Mouse (Mus musculus): ENCODE data around the gene Arid5a. TPM values are rescaled to one million over a fixed set of nuclear protein-coding genes. Genes with fewer than 3 reads are reported as not detected.

Gene Arid5a
- polyA plus RNA-seq, 1 experiment from 2014 or later: 6.3 TPM

DNA sequence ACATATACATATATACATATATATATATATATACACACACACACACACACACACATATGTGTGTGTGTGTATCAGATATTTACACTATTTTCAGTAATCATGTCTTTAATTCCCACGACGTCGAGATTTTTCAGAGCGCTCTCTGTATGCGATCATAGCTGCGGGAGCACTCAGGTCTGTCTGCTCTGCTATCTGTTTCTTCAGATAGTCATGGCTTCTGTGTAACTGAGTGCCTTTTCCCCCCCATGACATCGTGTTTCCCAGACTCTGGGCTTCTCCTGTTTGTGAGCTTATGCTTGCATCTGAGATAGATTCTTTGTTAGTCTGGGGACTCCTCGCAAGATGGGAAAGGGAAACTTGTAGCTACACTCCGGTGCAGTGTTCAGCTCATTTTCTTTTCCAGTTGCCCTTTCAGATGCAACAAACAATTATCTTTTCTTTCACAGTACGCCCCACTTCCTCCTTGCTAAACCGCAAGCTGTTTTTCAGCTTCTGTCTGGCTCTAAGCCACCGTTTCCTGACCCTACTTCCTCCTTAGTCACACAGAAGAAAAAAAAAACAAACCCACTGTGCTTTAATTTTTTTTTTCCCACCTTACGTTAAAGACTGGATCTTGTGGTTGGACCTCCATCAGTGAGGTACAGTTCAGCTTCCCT lies 43.6 kb upstream of the Arid5a start:
- peak overlapping the region; percentile 29; the same call in 1 of the 2 replicates for H3K4me3 ChIP-seq (ENCODE audit: low read depth, low read length)
- DNase-seq: peak; percentile 56
- H3K27ac ChIP-seq (ENCODE audit: low read depth): peak overlapping the region; percentile 93
- H3K9ac ChIP-seq (replicated peaks): peak overlapping the region; percentile 53; the same call in 1 of the 2 replicates
- 16% methylated on average over 13 of the region's 13 CpGs for WGBS (ENCODE audit: insufficient replicate concordance)
- peaks cover 10% of the 10 kb centered on the region for H3K4me1 ChIP-seq (ENCODE audit: insufficient read depth)
- peak overlapping the region; percentile 65 for H3K4me2 ChIP-seq (ENCODE audit: low read depth, low read length)
- H3K27me3 ChIP-seq (ENCODE audit: insufficient read depth, low read length): no peaks in the 10 kb centered on the region
- H3K9me3 ChIP-seq (ENCODE audit: low read length): 0 out of 2 replicates have a peak, but pooled peaks cover 2% of the 10 kb centered on the region
- TF ChIP-seq EP300 (IDR thresholded peaks at IDR 0.05; ENCODE audit: low read depth) (peak; percentile 79), CTCF (IDR thresholded peaks at IDR 0.05; ENCODE audit: low read depth) (no peak)
- peak; percentile 55 for ATAC-seq
- H3K36me3 ChIP-seq (replicated peaks; ENCODE audit: insufficient read depth, low read length): no peaks in the 10 kb centered on the region

DNA sequence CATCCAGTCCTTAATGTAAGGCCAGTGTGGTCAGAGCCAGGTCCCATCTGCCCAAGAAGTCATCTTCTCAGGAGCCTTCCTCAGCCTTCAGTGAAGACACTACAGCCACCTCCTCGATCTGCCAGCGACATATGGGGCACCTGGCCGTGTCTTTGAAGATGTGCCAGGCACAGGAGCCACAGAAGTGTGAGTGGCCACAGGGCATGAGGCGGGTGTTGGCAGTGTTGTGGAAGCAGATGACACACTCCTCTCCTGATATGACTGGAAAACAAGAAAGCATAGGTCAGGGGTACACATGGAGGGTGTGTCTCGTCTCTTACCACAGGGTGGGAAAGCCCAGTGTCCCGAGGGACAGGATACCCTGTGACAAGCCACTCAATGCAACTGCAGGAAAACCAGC lies 41.2 kb upstream of the Arid5a start:
- no peak overlapping the region for H3K4me2 ChIP-seq (ENCODE audit: low read depth, low read length)
- H3K4me3 ChIP-seq (ENCODE audit: low read depth, low read length): no peak overlapping the region
- H3K27me3 ChIP-seq (ENCODE audit: insufficient read depth, low read length): no peaks in the 10 kb centered on the region
- H3K9ac ChIP-seq (replicated peaks): no peak overlapping the region
- H3K4me1 ChIP-seq (ENCODE audit: insufficient read depth): peaks cover 20% of the 10 kb centered on the region
- H3K9me3 ChIP-seq (ENCODE audit: low read length): no peaks in the 10 kb centered on the region
- TF ChIP-seq CTCF (IDR thresholded peaks at IDR 0.05; ENCODE audit: low read depth) (no peak), EP300 (IDR thresholded peaks at IDR 0.05; ENCODE audit: low read depth) (no peak)
- no peak overlapping the region for H3K27ac ChIP-seq (ENCODE audit: low read depth)
- ATAC-seq (no peak), DNase-seq (no peak)
- 63% methylated on average over 6 of the region's 6 CpGs for WGBS (ENCODE audit: insufficient replicate concordance)
- no peaks in the 10 kb centered on the region for H3K36me3 ChIP-seq (replicated peaks; ENCODE audit: insufficient read depth, low read length)

DNA sequence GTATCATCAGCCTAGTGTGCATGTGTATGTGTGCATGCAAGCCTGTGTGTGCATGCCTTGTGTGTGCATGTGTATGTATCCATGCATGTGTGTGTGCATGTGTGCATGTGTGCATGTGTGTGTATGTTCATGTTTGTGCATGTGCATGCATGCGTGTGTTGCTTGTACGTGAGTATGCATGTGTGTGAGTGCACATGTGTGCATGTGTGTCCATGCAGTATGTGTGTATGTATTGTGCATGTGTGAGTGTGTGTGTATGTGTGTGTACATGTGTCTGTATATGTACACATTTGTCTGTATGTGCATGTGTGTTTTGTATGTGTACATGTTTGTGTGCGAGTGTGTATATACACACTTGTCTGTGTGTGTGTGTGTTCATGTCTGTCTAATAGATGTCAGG lies 39.9 kb upstream of the Arid5a start:
- H3K4me1 ChIP-seq (ENCODE audit: insufficient read depth): peaks cover 26% of the 10 kb centered on the region
- TF ChIP-seq EP300 (IDR thresholded peaks at IDR 0.05; ENCODE audit: low read depth) (no peak), CTCF (IDR thresholded peaks at IDR 0.05; ENCODE audit: low read depth) (no peak)
- no peaks in the 10 kb centered on the region for H3K27me3 ChIP-seq (ENCODE audit: insufficient read depth, low read length)
- no peaks in the 10 kb centered on the region for H3K36me3 ChIP-seq (replicated peaks; ENCODE audit: insufficient read depth, low read length)
- H3K27ac ChIP-seq (ENCODE audit: low read depth): no peak overlapping the region
- no peaks in the 10 kb centered on the region for H3K9me3 ChIP-seq (ENCODE audit: low read length)
- no peak overlapping the region for H3K4me3 ChIP-seq (ENCODE audit: low read depth, low read length)
- H3K4me2 ChIP-seq (ENCODE audit: low read depth, low read length): no peak overlapping the region
- no peak for DNase-seq
- 93% methylated on average over 3 of the region's 3 CpGs for WGBS (ENCODE audit: insufficient replicate concordance)
- no peak overlapping the region for H3K9ac ChIP-seq (replicated peaks)
- no peak for ATAC-seq

DNA sequence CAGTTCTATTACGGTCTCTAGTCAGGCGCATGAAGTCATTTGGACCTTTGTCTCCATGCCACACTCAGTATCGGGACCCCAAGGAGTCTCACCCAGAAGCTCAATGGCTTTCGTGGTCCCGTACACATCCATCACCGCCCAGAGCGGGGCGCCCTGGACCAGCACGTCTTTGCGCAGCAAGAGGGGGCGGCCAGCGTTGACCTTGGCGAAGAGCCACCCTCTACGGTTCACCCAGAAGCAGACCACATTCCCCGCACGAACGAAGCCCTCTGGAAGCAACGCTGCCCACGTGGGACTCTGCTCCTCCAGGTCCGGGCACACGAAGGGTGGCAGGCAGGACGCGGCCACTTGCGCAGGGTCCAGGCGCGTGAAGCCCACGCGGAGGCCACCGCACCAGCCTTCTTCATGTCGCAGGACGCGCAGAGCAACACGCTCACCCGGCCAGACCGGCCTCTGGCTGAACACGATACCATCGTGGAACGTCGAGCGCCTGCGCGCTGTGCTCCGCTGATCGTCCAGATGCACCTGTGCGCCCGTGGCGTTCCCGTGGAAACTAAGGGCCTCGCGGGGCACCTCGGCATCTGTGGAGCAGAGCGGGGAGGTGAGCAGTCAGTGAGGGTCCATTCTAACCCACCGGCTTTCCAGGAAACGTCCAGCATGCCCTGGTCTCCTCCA lies 38.3 kb upstream of the Arid5a start:
- ATAC-seq: no peak
- no peak overlapping the region for H3K27ac ChIP-seq (ENCODE audit: low read depth)
- no peak overlapping the region for H3K4me3 ChIP-seq (ENCODE audit: low read depth, low read length)
- no peak overlapping the region for H3K9ac ChIP-seq (replicated peaks)
- TF ChIP-seq CTCF (IDR thresholded peaks at IDR 0.05; ENCODE audit: low read depth) (no peak), EP300 (IDR thresholded peaks at IDR 0.05; ENCODE audit: low read depth) (no peak)
- 71% methylated on average over 54 of the region's 54 CpGs for WGBS (ENCODE audit: insufficient replicate concordance)
- no peak for DNase-seq
- H3K36me3 ChIP-seq (replicated peaks; ENCODE audit: insufficient read depth, low read length): no peaks in the 10 kb centered on the region
- H3K4me1 ChIP-seq (ENCODE audit: insufficient read depth): peaks cover 34% of the 10 kb centered on the region
- no peaks in the 10 kb centered on the region for H3K27me3 ChIP-seq (ENCODE audit: insufficient read depth, low read length)
- H3K4me2 ChIP-seq (ENCODE audit: low read depth, low read length): no peak overlapping the region
- H3K9me3 ChIP-seq (ENCODE audit: low read length): no peaks in the 10 kb centered on the region

DNA sequence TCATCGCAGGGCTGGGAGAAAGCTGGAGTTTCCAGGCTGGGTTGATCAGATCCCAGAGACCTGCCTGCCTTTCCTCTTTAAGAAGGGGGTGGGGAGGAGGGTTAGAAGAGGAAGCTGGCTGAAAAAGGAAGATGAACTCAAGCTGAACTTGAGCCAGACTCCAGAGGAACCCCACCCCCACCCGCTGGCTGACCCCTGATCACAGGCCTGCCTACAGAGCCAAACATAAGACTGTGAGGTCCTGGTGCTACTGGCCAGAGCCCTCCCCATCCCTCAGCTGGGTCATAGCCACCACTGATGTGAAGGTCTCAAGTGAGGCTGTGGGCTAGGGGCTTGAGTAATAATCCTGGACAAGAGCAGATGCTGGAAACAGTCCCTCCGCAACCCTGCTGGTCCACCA lies 36.9 kb upstream of the Arid5a start:
- H3K36me3 ChIP-seq (replicated peaks; ENCODE audit: insufficient read depth, low read length): no peaks in the 10 kb centered on the region
- DNase-seq: peak; percentile 57
- TF ChIP-seq CTCF (IDR thresholded peaks at IDR 0.05; ENCODE audit: low read depth) (no peak), EP300 (IDR thresholded peaks at IDR 0.05; ENCODE audit: low read depth) (no peak)
- H3K27me3 ChIP-seq (ENCODE audit: insufficient read depth, low read length): no peaks in the 10 kb centered on the region
- peak overlapping the region; percentile 80 for H3K27ac ChIP-seq (ENCODE audit: low read depth)
- H3K4me3 ChIP-seq (ENCODE audit: low read depth, low read length): no peak overlapping the region
- H3K9me3 ChIP-seq (ENCODE audit: low read length): no peaks in the 10 kb centered on the region
- H3K4me2 ChIP-seq (ENCODE audit: low read depth, low read length): peak overlapping the region; percentile 57
- peaks cover 28% of the 10 kb centered on the region for H3K4me1 ChIP-seq (ENCODE audit: insufficient read depth)
- ATAC-seq: peak; percentile 29; the same call in 1 of the 2 replicates
- H3K9ac ChIP-seq (replicated peaks): no peak overlapping the region
- WGBS (ENCODE audit: insufficient replicate concordance): 26% methylated on average over 3 of the region's 3 CpGs

DNA sequence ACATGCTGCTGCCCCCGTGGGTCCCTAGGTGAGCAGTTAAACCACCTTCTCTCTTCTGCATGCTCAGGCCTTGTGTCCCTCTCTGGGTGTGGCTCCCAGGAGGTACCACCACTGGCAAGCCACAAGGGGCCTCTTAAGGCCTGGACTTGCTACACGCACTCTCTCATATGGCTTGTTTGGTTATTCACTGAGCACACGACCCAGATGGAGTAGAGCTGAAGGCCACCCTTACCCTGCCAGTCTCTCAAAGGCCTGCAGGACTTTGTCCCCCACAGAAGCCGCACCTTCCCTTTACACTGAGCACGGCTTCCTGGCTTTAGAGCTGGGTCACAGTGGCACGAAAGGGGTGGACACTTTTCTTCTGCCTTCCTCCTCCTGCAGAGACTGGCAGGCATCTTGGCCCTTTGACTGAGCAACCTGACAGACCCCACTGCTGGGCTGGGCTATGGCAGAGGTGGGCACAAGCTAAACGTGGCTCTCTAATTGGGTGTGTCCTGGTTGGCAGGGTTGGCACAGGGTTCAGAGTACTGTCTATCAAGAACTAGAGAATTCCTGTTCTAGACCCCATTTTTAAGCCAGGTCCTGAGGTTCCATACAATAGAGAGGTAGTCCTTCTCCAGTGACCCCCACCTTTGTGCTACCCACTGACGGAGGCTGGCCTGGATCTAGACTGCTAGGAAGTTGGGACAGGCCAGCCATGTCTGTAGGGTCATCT lies 35.9 kb upstream of the Arid5a start:
- Histone ChIP-seq H3K27ac (ENCODE audit: low read depth) (peak overlapping the region; percentile 80), H3K4me1 (ENCODE audit: insufficient read depth) (peaks cover 28% of the 10 kb centered on the region)

More for the DNA sequence above, 35.9 kb upstream of the Arid5a start:
- ATAC-seq (no peak), DNase-seq (no peak)
- Histone ChIP-seq H3K4me3 (ENCODE audit: low read depth, low read length) (peak overlapping the region; percentile 15), H3K27me3 (ENCODE audit: insufficient read depth, low read length) (no peaks in the 10 kb centered on the region), H3K36me3 (replicated peaks; ENCODE audit: insufficient read depth, low read length) (no peaks in the 10 kb centered on the region), H3K9me3 (ENCODE audit: low read length) (no peaks in the 10 kb centered on the region), H3K4me2 (ENCODE audit: low read depth, low read length) (peak overlapping the region; percentile 57), H3K9ac (replicated peaks) (no peak overlapping the region)
- TF ChIP-seq EP300 (IDR thresholded peaks at IDR 0.05; ENCODE audit: low read depth) (no peak), CTCF (IDR thresholded peaks at IDR 0.05; ENCODE audit: low read depth) (no peak)
- WGBS (ENCODE audit: insufficient replicate concordance): 35% methylated on average over 8 of the region's 8 CpGs
